Mouse (Mus musculus): ENCODE results near the gene Zfand3. TPM values are rescaled to one million over a fixed set of nuclear protein-coding genes. Genes with fewer than 3 reads are reported as not detected.
A peak's percentile ranks its signal among the peaks of the same experiment; 100 is the strongest.

Gene Zfand3
- total RNA-seq, 2 experiments from 2014 or later: 108 to 109 TPM

GRCm38 (mm10) chr17:30214393-30214792, 209.9 kb downstream of the Zfand3 start:
- peak; percentile 66 to 76 for DNase-seq (ENCODE audit: low spot score in 2 of 2)

GRCm38 (mm10) chr17:30215741-30216140, 211.2 kb downstream of the Zfand3 start:
- no peak for DNase-seq (ENCODE audit: low spot score in 2 of 2)

GRCm38 (mm10) chr17:30221677-30222076, 217.1 kb downstream of the Zfand3 start:
- DNase-seq (ENCODE audit: low spot score in 2 of 2): no peak

GRCm38 (mm10) chr17:30222361-30222760, 217.8 kb downstream of the Zfand3 start:
- DNase-seq (ENCODE audit: low spot score in 2 of 2): no peak

- no peak for DNase-seq (ENCODE audit: low spot score in 2 of 2)
These were observed 218.3 kb downstream of the Zfand3 start for GRCm38 (mm10) chr17:30222837-30223236.

GRCm38 (mm10) chr17:30225030-30225740, 220.7 kb downstream of the Zfand3 start:
- DNase-seq (ENCODE audit: low spot score in 2 of 2): no peak

- no peak for DNase-seq (ENCODE audit: low spot score in 2 of 2)
These were observed 224.1 kb downstream of the Zfand3 start for GRCm38 (mm10) chr17:30228439-30229215.

- no peak for DNase-seq (ENCODE audit: low spot score in 2 of 2)
These were observed 225.9 kb downstream of the Zfand3 start for GRCm38 (mm10) chr17:30230428-30230827.

- DNase-seq (ENCODE audit: low spot score in 2 of 2): no peak
These were observed 226.9 kb downstream of the Zfand3 start for GRCm38 (mm10) chr17:30231483-30231882.

GRCm38 (mm10) chr17:30232698-30233097, 228.2 kb downstream of the Zfand3 start:
- no peak for DNase-seq (ENCODE audit: low spot score in 2 of 2)

- no peak for DNase-seq (ENCODE audit: low spot score in 2 of 2)
These were observed 230.8 kb downstream of the Zfand3 start for GRCm38 (mm10) chr17:30235380-30235779.

- no peak for DNase-seq (ENCODE audit: low spot score in 2 of 2)
These were observed 232.1 kb downstream of the Zfand3 start for GRCm38 (mm10) chr17:30236611-30237010.

- DNase-seq (ENCODE audit: low spot score in 2 of 2): no peak
These were observed 233.1 kb downstream of the Zfand3 start for GRCm38 (mm10) chr17:30237600-30237999.

- no peak for DNase-seq (ENCODE audit: low spot score in 2 of 2)
These were observed 234.9 kb downstream of the Zfand3 start for GRCm38 (mm10) chr17:30239458-30239857.

GRCm38 (mm10) chr17:30240659-30241058, 236.1 kb downstream of the Zfand3 start:
- DNase-seq (ENCODE audit: low spot score in 2 of 2): no peak

GRCm38 (mm10) chr17:30241061-30241460, 236.5 kb downstream of the Zfand3 start:
- no peak for DNase-seq (ENCODE audit: low spot score in 2 of 2)

GRCm38 (mm10) chr17:30241720-30242322, 237.3 kb downstream of the Zfand3 start:
- DNase-seq (ENCODE audit: low spot score in 2 of 2): no peak

- DNase-seq (ENCODE audit: low spot score in 2 of 2): no peak
These were observed 238.1 kb downstream of the Zfand3 start for GRCm38 (mm10) chr17:30242647-30243046.

- no peak for DNase-seq (ENCODE audit: low spot score in 2 of 2)
These were observed 239.0 kb downstream of the Zfand3 start for GRCm38 (mm10) chr17:30243540-30243939.

- no peak for DNase-seq (ENCODE audit: low spot score in 2 of 2)
These were observed 240.2 kb downstream of the Zfand3 start for GRCm38 (mm10) chr17:30244651-30245307.

- no peak for DNase-seq (ENCODE audit: low spot score in 2 of 2)
These were observed 240.8 kb downstream of the Zfand3 start for GRCm38 (mm10) chr17:30245308-30245706.

GRCm38 (mm10) chr17:30253028-30253427, 248.5 kb downstream of the Zfand3 start:
- no peak for DNase-seq (ENCODE audit: low spot score in 2 of 2)

Measured in left cerebral cortex, adult 18-20 months (tissue).